Mouse (Mus musculus) liver (tissue): ENCODE data around the gene Fabp3.

Experiments used
- DNase-seq: peaks from one replicate; pipeline ENCODE4 v3.0.0-alpha.2; 2020; ENCODE audit warnings: mixed read lengths

Fabp3 gene

GRCm38 (mm10) chr4:130308231-130309081 lies at the start of gene Fabp3, which contains the start of gene Gm10570:
Fabp3 (plus strand) TSS chr4:130308595.
Gm10570 (minus strand) TSS chr4:130308674.
- DNase-seq, result no peak

GRCm38 (mm10) chr4:130260406-130260805 lies 48.0 kb upstream of the Fabp3 start:
- DNase-seq, result no peak

- no peak for DNase-seq
Measured at GRCm38 (mm10) chr4:130264131-130264530, 44.3 kb upstream of the Fabp3 start.

GRCm38 (mm10) chr4:130264698-130265349 lies 43.6 kb upstream of the Fabp3 start:
- DNase-seq, result peak; percentile 76

GRCm38 (mm10) chr4:130266601-130267000 lies 41.8 kb upstream of the Fabp3 start:
- no peak for DNase-seq

GRCm38 (mm10) chr4:130267069-130267468 lies 41.3 kb upstream of the Fabp3 start:
- DNase-seq, result peak; percentile 40

GRCm38 (mm10) chr4:130268736-130269135 lies 39.7 kb upstream of the Fabp3 start:
- no peak for DNase-seq

GRCm38 (mm10) chr4:130270089-130270488 lies 38.3 kb upstream of the Fabp3 start:
- DNase-seq, result peak; percentile 48

- no peak for DNase-seq
Measured at GRCm38 (mm10) chr4:130270611-130271347, 37.6 kb upstream of the Fabp3 start.

GRCm38 (mm10) chr4:130273698-130274345 lies 34.6 kb upstream of the Fabp3 start:
- DNase-seq, result no peak

GRCm38 (mm10) chr4:130274346-130275015 lies 33.9 kb upstream of the Fabp3 start:
- no peak for DNase-seq

- DNase-seq, result peak; percentile 25
Measured at GRCm38 (mm10) chr4:130275016-130275822, 33.2 kb upstream of the Fabp3 start.

- no peak for DNase-seq
Measured at GRCm38 (mm10) chr4:130275823-130276105, 32.6 kb upstream of the Fabp3 start.

- no peak for DNase-seq
Measured at GRCm38 (mm10) chr4:130276573-130277176, 31.7 kb upstream of the Fabp3 start.

GRCm38 (mm10) chr4:130279105-130279504 lies 29.3 kb upstream of the Fabp3 start, which contains the start of gene Serinc2:
Serinc2 (minus strand) TSS chr4:130279205.
- no peak for DNase-seq

GRCm38 (mm10) chr4:130282856-130283255 lies 25.5 kb upstream of the Fabp3 start:
- no peak for DNase-seq

- DNase-seq, result no peak
Measured at GRCm38 (mm10) chr4:130283826-130284225, 24.6 kb upstream of the Fabp3 start.

GRCm38 (mm10) chr4:130286531-130286930 lies 21.9 kb upstream of the Fabp3 start:
- no peak for DNase-seq

- DNase-seq, result no peak
Measured at GRCm38 (mm10) chr4:130289824-130290223, 18.6 kb upstream of the Fabp3 start.

- DNase-seq, result peak; percentile 92
Measured at GRCm38 (mm10) chr4:130292271-130292670, 16.1 kb upstream of the Fabp3 start.

- DNase-seq, result peak; percentile 81
Measured at GRCm38 (mm10) chr4:130294513-130294912, 13.9 kb upstream of the Fabp3 start.
